Mouse (Mus musculus) thymus, adult 2 months (tissue): ENCODE results near the gene Atrnl1. TPM values are rescaled to one million over a fixed set of nuclear protein-coding genes. Genes with fewer than 3 reads are reported as not detected.

Experiments used
- DNase-seq: peaks from one replicate; pipeline ENCODE4 v3.0.0; 2021
- H3K27ac ChIP-seq: fragments of 200-500 bp; 2 replicates; pipeline ENCODE4 v1.5.1; 2012; ENCODE audit warnings: low read length, control low read depth; ENCODE audit not compliant: control insufficient read depth, insufficient read depth
- H3K27me3 ChIP-seq: fragments of 200-500 bp; 2 replicates; pipeline ENCODE4 v1.6.1; 2012; ENCODE audit warnings: mild to moderate bottlenecking, low read length, moderate library complexity, mixed read lengths; ENCODE audit not compliant: control insufficient read depth, insufficient read depth
- H3K36me3 ChIP-seq: fragments of 200-500 bp; 2 replicates; pipeline ENCODE4 v1.6.1; 2012; ENCODE audit warnings: mild to moderate bottlenecking, low read length, moderate library complexity; ENCODE audit not compliant: control insufficient read depth, insufficient read depth
- H3K4me1 ChIP-seq: fragments of 200-500 bp; replicated peaks from 2 replicates; pipeline ENCODE4 v1.6.1; 2012; ENCODE audit warnings: low read length; ENCODE audit not compliant: control insufficient read depth, insufficient read depth
- H3K4me3 ChIP-seq: fragments of 200-500 bp; 2 replicates; pipeline ENCODE4 v1.5.1; 2012; ENCODE audit warnings: mild to moderate bottlenecking, low read length, control low read depth, moderate library complexity; ENCODE audit not compliant: control insufficient read depth, insufficient read depth
- CTCF ChIP-seq: fragments of 200-500 bp; IDR thresholded peaks from 2 replicates; pipeline ENCODE4 v1.5.1; 2012; ENCODE audit warnings: mild to moderate bottlenecking, control low read depth, low read length, moderate library complexity, borderline replicate concordance; ENCODE audit not compliant: control insufficient read depth, poor library complexity, insufficient read depth; ENCODE audit errors: extremely low read depth
- POLR2A ChIP-seq: fragments of 200-500 bp; IDR thresholded peaks from 2 replicates; pipeline ENCODE4 v1.6.1; 2012; ENCODE audit warnings: mild to moderate bottlenecking, low read length, control low read depth, moderate library complexity; ENCODE audit not compliant: control insufficient read depth, poor library complexity, insufficient read depth; ENCODE audit errors: extremely low read depth
- WGBS: fragments of 180-500 bp; shearing (Covaris S2); methylation state at CpG from one replicate; pipeline ENCODE4 v1.1.7; 2018; 5-methylcytosine and 5-hydroxymethylcytosine counted together
- polyA plus RNA-seq: library from polyadenylated mRNA; depleted of rRNA; stranded (reverse); fragments of >200 nt; gene quantifications from 2 replicates; pipeline ENCODE4 v1.2.3, GENCODE M21; 2012

Atrnl1 gene
- polyA plus RNA-seq, 1 experiment: 8.2 TPM

- H3K27me3 ChIP-seq: no peaks in the 10 kb centered on the region
- no peak for DNase-seq
- 95% methylated on average over 3 of the region's 3 CpGs for WGBS
Observed at GRCm38 (mm10) chr19:57889741-57890140, 278.9 kb downstream of the Atrnl1 start.

GRCm38 (mm10) chr19:57890954-57891353 is 280.1 kb downstream of the Atrnl1 start:
- 82% methylated on average over 3 of the region's 3 CpGs for WGBS
- Histone ChIP-seq H3K4me3 (no peak overlapping the region), H3K27me3 (no peaks in the 10 kb centered on the region), H3K27ac (no peak overlapping the region), H3K36me3 (no peaks in the 10 kb centered on the region), H3K4me1 (no peaks in the 10 kb centered on the region)
- TF ChIP-seq CTCF (no peak), POLR2A (no peak)
- DNase-seq: no peak

More at GRCm38 (mm10) chr19:57889741-57890140, 278.9 kb downstream of the Atrnl1 start:
- H3K4me3 ChIP-seq: no peak overlapping the region
- H3K4me1 ChIP-seq: no peaks in the 10 kb centered on the region
- no peak overlapping the region for H3K27ac ChIP-seq
- TF ChIP-seq CTCF (no peak), POLR2A (no peak)
- no peaks in the 10 kb centered on the region for H3K36me3 ChIP-seq

- Histone ChIP-seq H3K27ac (no peak overlapping the region), H3K4me1 (no peaks in the 10 kb centered on the region), H3K36me3 (no peaks in the 10 kb centered on the region), H3K27me3 (no peaks in the 10 kb centered on the region), H3K4me3 (no peak overlapping the region)
- 98% methylated on average over 1 of the region's 1 CpGs for WGBS
- no peak for DNase-seq
- TF ChIP-seq POLR2A (no peak), CTCF (no peak)
Observed at GRCm38 (mm10) chr19:57894191-57894590, 283.4 kb downstream of the Atrnl1 start.

- no peaks in the 10 kb centered on the region for H3K36me3 ChIP-seq
- no peak overlapping the region for H3K27ac ChIP-seq
- H3K4me3 ChIP-seq: no peak overlapping the region
- DNase-seq: no peak
- H3K27me3 ChIP-seq: no peaks in the 10 kb centered on the region
- TF ChIP-seq CTCF: no peak
- H3K4me1 ChIP-seq: no peaks in the 10 kb centered on the region
- WGBS: 92% methylated on average over 1 of the region's 1 CpGs
Observed at GRCm38 (mm10) chr19:57900037-57900436, 289.2 kb downstream of the Atrnl1 start.

GRCm38 (mm10) chr19:57909466-57909865 is 298.6 kb downstream of the Atrnl1 start:
- H3K4me1 ChIP-seq: no peaks in the 10 kb centered on the region
- no peak overlapping the region for H3K27ac ChIP-seq
- 82% methylated on average over 6 of the region's 6 CpGs for WGBS
- no peak for DNase-seq
- H3K27me3 ChIP-seq: no peaks in the 10 kb centered on the region
- no peak overlapping the region for H3K4me3 ChIP-seq
- TF ChIP-seq CTCF: no peak
- no peak for TF ChIP-seq POLR2A
- H3K36me3 ChIP-seq: no peaks in the 10 kb centered on the region

GRCm38 (mm10) chr19:57910650-57911049 is 299.8 kb downstream of the Atrnl1 start:
- no peaks in the 10 kb centered on the region for H3K4me1 ChIP-seq
- TF ChIP-seq CTCF (no peak), POLR2A (no peak)
- H3K27ac ChIP-seq: no peak overlapping the region
- DNase-seq: no peak
- WGBS: 96% methylated on average over 6 of the region's 6 CpGs
- no peaks in the 10 kb centered on the region for H3K36me3 ChIP-seq
- H3K27me3 ChIP-seq: no peaks in the 10 kb centered on the region
- no peak overlapping the region for H3K4me3 ChIP-seq

GRCm38 (mm10) chr19:57916325-57916724 is 305.5 kb downstream of the Atrnl1 start:
- H3K4me1 ChIP-seq: no peaks in the 10 kb centered on the region
- no peaks in the 10 kb centered on the region for H3K27me3 ChIP-seq
- DNase-seq: no peak
- TF ChIP-seq POLR2A: no peak
- no peak for TF ChIP-seq CTCF
- H3K27ac ChIP-seq: no peak overlapping the region
- 63% methylated on average over 6 of the region's 6 CpGs for WGBS
- no peaks in the 10 kb centered on the region for H3K36me3 ChIP-seq
- H3K4me3 ChIP-seq: no peak overlapping the region
